Mouse (Mus musculus): ENCODE data around the gene Pik3ap1.

DNA sequence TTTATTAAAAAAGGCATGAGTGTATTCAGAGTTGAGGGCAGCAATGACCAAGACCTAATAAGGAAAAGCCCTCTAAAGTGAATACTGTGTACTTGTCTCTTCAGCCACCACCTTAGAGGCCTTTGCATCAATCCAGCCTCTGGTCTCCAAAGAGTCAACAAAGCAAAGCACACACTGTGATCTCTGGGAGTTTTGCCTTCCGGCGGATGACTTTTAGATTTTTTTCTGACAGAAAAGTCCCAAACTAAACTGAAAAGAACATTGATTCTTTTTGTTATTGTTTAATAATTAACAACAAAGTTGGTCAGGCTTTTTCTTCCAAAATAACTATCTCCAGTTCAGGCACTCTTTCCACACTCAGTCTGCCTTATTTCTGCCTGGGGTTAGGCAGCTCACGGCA lies 36.7 kb downstream of the Pik3ap1 start:
- TF ChIP-seq CTCF (IDR thresholded peaks at IDR 0.05; ENCODE audit: low read depth, low read length) (no peak), TAL1 (conservative IDR thresholded peaks at IDR 0.05; ENCODE audit: low read depth, low read length) (no peak), GATA2 (IDR thresholded peaks at IDR 0.05; ENCODE audit: borderline replicate concordance, low read depth, low read length) (no peak), POLR2AphosphoS5 (IDR thresholded peaks at IDR 0.05; ENCODE audit: insufficient replicate concordance, low read depth, low read length) (no peak), GATA1 (IDR thresholded peaks at IDR 0.05; ENCODE audit: borderline replicate concordance, low read length) (no peak)
